Mouse (Mus musculus): Measurements from ENCODE around the gene Spata32.

Spata32 gene

GRCm38 (mm10) chr11:103217790-103218516 is at the start of gene Spata32:
TSS of gene Spata32 (minus strand) at chr11:103218432.
- peak; percentile 93 for DNase-seq (ENCODE audit: low read depth, low spot score)

GRCm38 (mm10) chr11:103267346-103268219 is 49.4 kb upstream of the Spata32 start, which contains the start of gene Map3k14:
TSS of gene Map3k14 (minus strand) at chr11:103267472.
- peak; percentile 100 for DNase-seq (ENCODE audit: low read depth, low spot score)

GRCm38 (mm10) chr11:103266729-103267345 is 48.6 kb upstream of the Spata32 start:
- DNase-seq (ENCODE audit: low read depth, low spot score) = no peak

GRCm38 (mm10) chr11:103265856-103266255 is 47.6 kb upstream of the Spata32 start:
- DNase-seq (ENCODE audit: low read depth, low spot score) = no peak

- DNase-seq (ENCODE audit: low read depth, low spot score) = no peak
Observed at GRCm38 (mm10) chr11:103265211-103265610, 47.0 kb upstream of the Spata32 start.

GRCm38 (mm10) chr11:103264427-103265005 is 46.3 kb upstream of the Spata32 start:
- DNase-seq (ENCODE audit: low read depth, low spot score) = no peak

GRCm38 (mm10) chr11:103263551-103263950 is 45.3 kb upstream of the Spata32 start:
- DNase-seq (ENCODE audit: low read depth, low spot score) = no peak

- no peak for DNase-seq (ENCODE audit: low read depth, low spot score)
Observed at GRCm38 (mm10) chr11:103262412-103263267, 44.4 kb upstream of the Spata32 start.

- no peak for DNase-seq (ENCODE audit: low read depth, low spot score)
Observed at GRCm38 (mm10) chr11:103261671-103262411, 43.6 kb upstream of the Spata32 start.

GRCm38 (mm10) chr11:103260515-103261192 is 42.4 kb upstream of the Spata32 start:
- no peak for DNase-seq (ENCODE audit: low read depth, low spot score)

GRCm38 (mm10) chr11:103260034-103260433 is 41.8 kb upstream of the Spata32 start:
- DNase-seq (ENCODE audit: low read depth, low spot score) = no peak

- DNase-seq (ENCODE audit: low read depth, low spot score) = no peak
Observed at GRCm38 (mm10) chr11:103257938-103258481, 39.8 kb upstream of the Spata32 start.

- no peak for DNase-seq (ENCODE audit: low read depth, low spot score)
Observed at GRCm38 (mm10) chr11:103253605-103254004, 35.4 kb upstream of the Spata32 start.

GRCm38 (mm10) chr11:103252380-103252779 is 34.1 kb upstream of the Spata32 start:
- no peak for DNase-seq (ENCODE audit: low read depth, low spot score)

GRCm38 (mm10) chr11:103250324-103250723 is 32.1 kb upstream of the Spata32 start:
- no peak for DNase-seq (ENCODE audit: low read depth, low spot score)

GRCm38 (mm10) chr11:103249509-103249908 is 31.3 kb upstream of the Spata32 start:
- DNase-seq (ENCODE audit: low read depth, low spot score) = peak; percentile 35

- no peak for DNase-seq (ENCODE audit: low read depth, low spot score)
Observed at GRCm38 (mm10) chr11:103248837-103249236, 30.6 kb upstream of the Spata32 start.

GRCm38 (mm10) chr11:103247504-103248177 is 29.4 kb upstream of the Spata32 start:
- DNase-seq (ENCODE audit: low read depth, low spot score) = peak; percentile 90
